Mouse (Mus musculus) lung, adult 10 weeks (tissue): ENCODE results near the gene Adamts18. TPM values are rescaled to one million over a fixed set of nuclear protein-coding genes. Genes with fewer than 3 reads are reported as not detected.

ENCODE experiments used
- polyA plus RNA-seq: library from polyadenylated mRNA; stranded (reverse); fragments of 350-450 nt; fragmentation: Illumina TruSeq; extraction: RNeasy Lipid Tissue Mini Kit (QIAGEN cat#74804); gene quantifications from one replicate; pipeline ENCODE4 v1.2.3, GENCODE M21; 2014; ENCODE audit warnings: low read depth, low replicate concordance; ENCODE audit not compliant: insufficient read depth

Adamts18 gene
- not detected for polyA plus RNA-seq

DNA sequence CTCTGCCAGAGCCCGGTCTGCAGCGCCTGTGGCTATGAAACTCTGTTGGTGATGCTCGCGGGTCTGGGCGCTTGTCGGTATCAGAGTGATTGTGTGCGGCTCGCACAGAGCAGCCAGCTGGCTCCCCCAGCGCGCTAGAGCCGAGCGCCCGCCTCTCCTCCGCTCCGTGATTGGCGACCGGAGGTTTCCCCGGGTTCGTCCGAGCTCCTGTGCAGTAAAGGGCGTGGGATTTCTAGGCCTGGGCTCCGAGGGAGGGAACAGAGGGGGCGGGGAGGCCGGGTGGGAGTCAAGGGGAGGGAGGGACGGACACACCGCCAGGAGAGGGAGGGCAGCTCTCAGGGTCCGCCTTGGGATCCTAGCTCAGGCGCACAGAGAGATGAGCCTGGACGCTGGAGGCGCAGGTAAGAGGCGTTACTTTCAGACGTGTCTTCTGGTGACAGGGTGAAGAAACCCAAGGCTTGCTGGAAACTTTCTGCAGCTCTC, at the start of gene Adamts18:
Adamts18 (minus strand) TSS at position 86 of the 483 bp plus-strand sequence.

Other genes with a start within 250 kb of the Adamts18 start
- 5.1 TPM for gene Mon1b, start 213.2 kb downstream of the Adamts18 start, polyA plus RNA-seq
- not detected for gene Syce1l, start 205.5 kb downstream of the Adamts18 start, polyA plus RNA-seq